In genomic region chr8:66861589-66862500, GRCm38 (mm10) we compare ENCODE assay signal across 8 mouse cellular contexts. TPM values are rescaled to one million over a fixed set of nuclear protein-coding genes. Genes with fewer than 3 reads are reported as not detected.
A peak's percentile ranks its signal among the peaks of the same experiment; 100 is the strongest.
DNase-seq lines count a peak whose midpoint lies in the region; ATAC-seq and TF ChIP-seq lines count a peak whose summit lies in the region.

No protein-coding gene starts in this region.

- TF ChIP-seq CTCF in intestine, postnatal 0 days (IDR thresholded peaks at IDR 0.05; ENCODE audit: low read depth) = no peak

- no peaks in the 10 kb centered on the region for H3K27me3 ChIP-seq in heart, embryonic 10.5 days (ENCODE audit: insufficient read depth, poor library complexity, severe bottlenecking)
- no peaks in the 10 kb centered on the region for H3K27me3 ChIP-seq in embryonic facial prominence, embryonic 10.5 days (replicated peaks; ENCODE audit: low read depth, poor library complexity, severe bottlenecking)
- H3K27me3 ChIP-seq in intestine, postnatal 0 days (replicated peaks; ENCODE audit: control insufficient read depth, insufficient read depth, low read length) = no peaks in the 10 kb centered on the region
- no peaks in the 10 kb centered on the region for H3K27me3 ChIP-seq in neural tube, embryonic 15.5 days (replicated peaks)

- WGBS in heart, embryonic 10.5 days = 47% methylated on average over 5 of the region's 5 CpGs
- 52% methylated on average over 5 of the region's 5 CpGs for WGBS in embryonic facial prominence, embryonic 10.5 days
- WGBS in intestine, postnatal 0 days = 62% methylated on average over 5 of the region's 5 CpGs
- WGBS in neural tube, embryonic 15.5 days = 58% methylated on average over 5 of the region's 5 CpGs

- no peak for DNase-seq in heart, embryonic 10.5 days (ENCODE audit: low spot score)
- no peak for DNase-seq in heart, postnatal 10 days
- peak; percentile 31 for DNase-seq in 416B (ENCODE audit: low read depth)
- DNase-seq in embryonic facial prominence, embryonic 10.5 days (ENCODE audit: low spot score) = no peak
- DNase-seq in adrenal gland, adult 18-20 months (ENCODE audit: low spot score in 2 of 2) = no peak
- no peak for DNase-seq in kidney, postnatal 14 days

- no peak for ATAC-seq in intestine, postnatal 0 days
- no peak for ATAC-seq in neural tube, embryonic 15.5 days (ENCODE audit: low FRiP score)

- peak overlapping the region; percentile 91 for H3K4me3 ChIP-seq in heart, embryonic 10.5 days
- H3K4me3 ChIP-seq in embryonic facial prominence, embryonic 10.5 days = peak overlapping the region; percentile 78
- peak overlapping the region; percentile 75 for H3K4me3 ChIP-seq in intestine, postnatal 0 days (ENCODE audit: low read depth, low read length)
- H3K4me3 ChIP-seq in neural tube, embryonic 15.5 days (replicated peaks) = peak overlapping the region; percentile 95

- H3K4me1 ChIP-seq in heart, embryonic 10.5 days = peaks cover 16% of the 10 kb centered on the region
- peaks cover 15% of the 10 kb centered on the region for H3K4me1 ChIP-seq in embryonic facial prominence, embryonic 10.5 days
- no peaks in the 10 kb centered on the region for H3K4me1 ChIP-seq in intestine, postnatal 0 days (replicated peaks; ENCODE audit: control insufficient read depth, insufficient read depth, low read length)
- H3K4me1 ChIP-seq in neural tube, embryonic 15.5 days = peaks cover 17% of the 10 kb centered on the region

- H3K9me3 ChIP-seq in heart, embryonic 10.5 days = no peaks in the 10 kb centered on the region
- no peaks in the 10 kb centered on the region for H3K9me3 ChIP-seq in embryonic facial prominence, embryonic 10.5 days
- no peaks in the 10 kb centered on the region for H3K9me3 ChIP-seq in intestine, postnatal 0 days (ENCODE audit: control insufficient read depth)
- H3K9me3 ChIP-seq in neural tube, embryonic 15.5 days (replicated peaks) = no peaks in the 10 kb centered on the region

- peak overlapping the region; percentile 98 for H3K4me2 ChIP-seq in intestine, postnatal 0 days (replicated peaks; ENCODE audit: low read depth)
- H3K4me2 ChIP-seq in neural tube, embryonic 15.5 days = peak overlapping the region; percentile 87

- H3K27ac ChIP-seq in heart, embryonic 10.5 days = peak overlapping the region; percentile 90; the same call in 1 of the 2 replicates
- H3K27ac ChIP-seq in embryonic facial prominence, embryonic 10.5 days (replicated peaks) = no peak overlapping the region
- H3K27ac ChIP-seq in intestine, postnatal 0 days (ENCODE audit: low read depth, low read length) = no peak overlapping the region
- H3K27ac ChIP-seq in neural tube, embryonic 15.5 days (replicated peaks) = no peak overlapping the region

- intact Hi-C loops in heart, postnatal 10 days (cut with DNase I) = no loop called here

- no peak overlapping the region; the same call in 1 of the 2 replicates for H3K9ac ChIP-seq in intestine, postnatal 0 days (ENCODE audit: low read depth, low read length)
- no peak overlapping the region for H3K9ac ChIP-seq in neural tube, embryonic 15.5 days (replicated peaks)

- peaks cover 11% of the 10 kb centered on the region; the same call in 1 of the 2 replicates for H3K36me3 ChIP-seq in heart, embryonic 10.5 days
- H3K36me3 ChIP-seq in embryonic facial prominence, embryonic 10.5 days (replicated peaks) = peaks cover 31% of the 10 kb centered on the region
- H3K36me3 ChIP-seq in intestine, postnatal 0 days (ENCODE audit: control insufficient read depth, insufficient read depth) = no peaks in the 10 kb centered on the region
- H3K36me3 ChIP-seq in neural tube, embryonic 15.5 days = no peaks in the 10 kb centered on the region

RNA-seq across cellular contexts. Expression of gene Naf1, which starts 1.8 kb away (rescaled TPM):
- 1.8 and 3.7 TPM in 2 replicates for polyA plus RNA-seq in heart, embryonic 10.5 days (2016; fragmentation: Nextera tagmentation; extraction: Ambion mirVana)
- total RNA-seq in heart, postnatal 10 days (2021) = 1 to 10 TPM; 7.6 to 8.4 TPM
- 3.3 and 4.0 TPM in 2 replicates for polyA plus RNA-seq in embryonic facial prominence, embryonic 10.5 days (2016; fragmentation: Nextera tagmentation; extraction: Ambion mirVana)
- 2.2 and 2.5 TPM in 2 replicates for polyA plus RNA-seq in intestine, postnatal 0 days (2015; fragmentation: Nextera tagmentation; extraction: Ambion mirVana)
- polyA plus RNA-seq in neural tube, embryonic 15.5 days (2015; fragmentation: Nextera tagmentation; extraction: Ambion mirVana) = 2.1 and 2.5 TPM in 2 replicates
- total RNA-seq in adrenal gland, adult 18-20 months (2021) = 10 to 100 TPM; 12.3 to 15.5 TPM
